Mouse (Mus musculus): Measurements from ENCODE around the gene Ush2a. TPM values are rescaled to one million over a fixed set of nuclear protein-coding genes. Genes with fewer than 3 reads are reported as not detected.

Ush2a gene
- total and polyA plus RNA-seq, 3 experiments, result under 0.01 to 0.04 TPM; not detected in 1

DNA sequence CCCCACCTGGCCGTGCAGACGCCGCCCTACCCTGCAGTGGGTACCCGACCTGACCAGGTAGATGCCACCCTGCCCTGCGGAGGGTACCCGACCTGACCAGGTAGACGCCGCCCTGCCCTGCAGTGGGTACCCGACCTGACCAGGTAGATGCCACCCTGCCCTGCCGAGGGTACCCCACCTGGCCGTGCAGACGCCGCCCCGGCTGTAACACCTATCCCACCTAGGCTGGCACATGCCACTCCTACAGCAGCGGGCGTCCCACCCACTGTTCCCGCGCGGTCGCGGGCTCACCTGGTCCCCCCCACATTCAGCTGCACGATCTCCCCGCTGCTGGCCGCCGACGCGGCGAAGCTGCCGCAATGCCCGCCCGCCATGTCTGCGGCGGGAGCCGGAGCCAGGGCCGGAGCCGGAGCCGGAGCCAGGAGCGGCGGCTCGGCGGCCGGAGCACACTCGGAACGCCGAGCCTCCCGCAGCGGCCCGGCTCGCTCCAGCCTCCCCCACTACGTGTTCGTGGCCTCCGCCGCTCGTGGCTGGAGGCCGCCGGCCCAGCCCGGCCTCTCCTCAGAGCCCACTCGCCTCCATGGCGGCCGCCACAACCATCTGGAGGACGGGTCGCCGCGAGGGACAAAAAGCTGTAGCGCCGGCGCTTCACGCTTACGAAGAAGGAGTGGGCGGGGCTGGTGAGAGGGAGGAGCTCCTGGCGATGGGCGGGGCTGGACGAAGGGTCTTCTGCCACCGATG is 745.6 kb downstream of the Ush2a start, which contains the start of gene Kctd3:
Kctd3 (minus strand) TSS at position 603 of the 741 bp plus-strand sequence.
- H3K27me3 ChIP-seq (ENCODE audit: control insufficient read depth in 1 of 2, insufficient read depth in 2 of 2, low read length in 2 of 2), result no peaks in the 10 kb centered on the region
- peak within 1 kb of the TSS; percentile 80 to 97 for H3K4me3 ChIP-seq (ENCODE audit: control insufficient read depth in 1 of 2, insufficient read depth in 1 of 2, low read depth in 2 of 2, low read length in 2 of 2)
- H3K4me1 ChIP-seq (ENCODE audit: control insufficient read depth in 1 of 2, insufficient read depth in 2 of 2, low read length in 2 of 2), result peaks cover 0 to 4% of the 10 kb centered on the region in 2 experiments; a peak in 2 of 4 replicates
- peaks cover 0 to 5% of the 10 kb centered on the region in 2 experiments; a peak in 1 of 4 replicates for H3K36me3 ChIP-seq (ENCODE audit: control insufficient read depth in 1 of 2, insufficient read depth in 2 of 2, low read length in 2 of 2)
- peak; percentile 94 for DNase-seq (ENCODE audit: low read depth, low spot score)
- peak within 1 kb of the TSS; percentile 86 for H3K9ac ChIP-seq (ENCODE audit: control insufficient read depth, low read depth, low read length, poor library complexity, severe bottlenecking)
- peaks cover 11% of the 10 kb centered on the region for H3K79me2 ChIP-seq (ENCODE audit: control insufficient read depth, insufficient read depth, low read length, poor library complexity)
- TF ChIP-seq UBTF (IDR thresholded peaks at IDR 0.05; ENCODE audit: borderline replicate concordance, insufficient read depth, low read depth, low read length), result peak; percentile 72; the same call in 1 of the 2 replicates
- peak; percentile 76 for TF ChIP-seq NELFE (IDR thresholded peaks at IDR 0.05; ENCODE audit: low read depth, low read length)
- peak; percentile 59; the same call in 1 of the 2 replicates for TF ChIP-seq POLR2AphosphoS2 (IDR thresholded peaks at IDR 0.05; ENCODE audit: low read length)
- no peak for TF ChIP-seq BHLHE40 (IDR thresholded peaks at IDR 0.05; ENCODE audit: borderline replicate concordance, low read depth, low read length)
- TF ChIP-seq HCFC1 (IDR thresholded peaks at IDR 0.05; ENCODE audit: low read depth, low read length), result peak; percentile 85
- peak; percentile 53 to 81; a peak in 1 of 4 replicates for TF ChIP-seq POLR2A (IDR thresholded peaks at IDR 0.05; ENCODE audit: control insufficient read depth in 1 of 2, insufficient read depth in 1 of 2, low read depth in 1 of 2, low read length in 2 of 2, poor library complexity in 1 of 2)
- no peak for TF ChIP-seq USF1 (IDR thresholded peaks at IDR 0.05; ENCODE audit: low read depth, low read length)
- no peak for TF ChIP-seq POLR2AphosphoS5 (IDR thresholded peaks at IDR 0.05; ENCODE audit: borderline replicate concordance, low read depth, low read length)
- TF ChIP-seq MEF2A (IDR thresholded peaks at IDR 0.05; ENCODE audit: extremely low read depth, insufficient replicate concordance, low read depth, low read length, poor library complexity, severe bottlenecking), result no peak
- TF ChIP-seq ZMIZ1 (IDR thresholded peaks at IDR 0.05; ENCODE audit: low read depth, low read length), result peak; percentile 66; the same call in 1 of the 2 replicates
- 0 out of 2 replicates have a peak, but pooled peaks have one; percentile 57 for TF ChIP-seq MAZ (IDR thresholded peaks at IDR 0.05; ENCODE audit: low read depth, low read length)
- no peak for TF ChIP-seq JUND (IDR thresholded peaks at IDR 0.05; ENCODE audit: low read depth, low read length)
- peak; percentile 42 for TF ChIP-seq NRF1 (IDR thresholded peaks at IDR 0.05; ENCODE audit: insufficient read depth, low read depth, low read length, poor library complexity, severe bottlenecking)
- TF ChIP-seq SIN3A (IDR thresholded peaks at IDR 0.05; ENCODE audit: low read length), result peak; percentile 78
- TF ChIP-seq CHD2 (IDR thresholded peaks at IDR 0.05; ENCODE audit: low read length), result no peak
- no peak for TF ChIP-seq RAD21 (IDR thresholded peaks at IDR 0.05; ENCODE audit: low read depth, low read length)
- no peak for TF ChIP-seq ZC3H11A (IDR thresholded peaks at IDR 0.05; ENCODE audit: low read depth, low read length)
- no peak for TF ChIP-seq MAFK (IDR thresholded peaks at IDR 0.05; ENCODE audit: borderline replicate concordance, low read depth, low read length)
- peak; percentile 71 for TF ChIP-seq TCF12 (IDR thresholded peaks at IDR 0.05; ENCODE audit: low read depth, low read length)
- no peak; the same call in 1 of the 2 replicates for TF ChIP-seq KAT2A (conservative IDR thresholded peaks at IDR 0.05; ENCODE audit: low read depth, low read length)
- TF ChIP-seq TBP (IDR thresholded peaks at IDR 0.05; ENCODE audit: low read depth, low read length), result peak; percentile 89
- no peak within 1 kb of the TSS for H3K27ac ChIP-seq (ENCODE audit: control insufficient read depth, low read depth, low read length)
- no peaks in the 10 kb centered on the region for H3K9me3 ChIP-seq (replicated peaks; ENCODE audit: insufficient read depth, low read length)

Data from MEL (cell line).